Mouse (Mus musculus): ENCODE results near the gene Flt1.

Gene Flt1

GRCm38 (mm10) chr5:147549016-147549755 lies 176.6 kb downstream of the Flt1 start:
- DNase-seq (ENCODE audit: low read depth) = no peak

- DNase-seq (ENCODE audit: low read depth) = peak; percentile 18
Observed at GRCm38 (mm10) chr5:147545731-147546241, 180.0 kb downstream of the Flt1 start.

- no peak for DNase-seq (ENCODE audit: low read depth)
Observed at GRCm38 (mm10) chr5:147542291-147542690, 183.5 kb downstream of the Flt1 start.

- DNase-seq (ENCODE audit: low read depth) = no peak
Observed at GRCm38 (mm10) chr5:147539815-147540214, 186.0 kb downstream of the Flt1 start.

GRCm38 (mm10) chr5:147539409-147539808 lies 186.4 kb downstream of the Flt1 start:
- DNase-seq (ENCODE audit: low read depth) = no peak

- no peak for DNase-seq (ENCODE audit: low read depth)
Observed at GRCm38 (mm10) chr5:147532031-147532430, 193.8 kb downstream of the Flt1 start.

GRCm38 (mm10) chr5:147527788-147528187 lies 198.0 kb downstream of the Flt1 start:
- DNase-seq (ENCODE audit: low read depth) = peak; percentile 26

GRCm38 (mm10) chr5:147527006-147527405 lies 198.8 kb downstream of the Flt1 start:
- peak; percentile 12 for DNase-seq (ENCODE audit: low read depth)

Measured in c-Kit-positive CD71-negative TER-119-negative erythroid progenitor cells, embryonic 14.5 days (primary cell).